Mouse (Mus musculus) adrenal gland, adult 2 months (tissue): ENCODE measurements around the gene Prss57. TPM values are rescaled to one million over a fixed set of nuclear protein-coding genes. Genes with fewer than 3 reads are reported as not detected.

Source experiments
- DNase-seq: peaks from one replicate; pipeline ENCODE4 v3.0.0; 2021
- long read RNA-seq: library from polyadenylated mRNA; stranded (forward); transcript quantifications from one replicate; pipeline ENCODE4 v2.0.0, GENCODE M21; 2021
- polyA plus RNA-seq: library from polyadenylated mRNA; depleted of rRNA; stranded (reverse); fragments of >200 nt; gene quantifications from 2 replicates; pipeline ENCODE4 v1.2.3, GENCODE M21; 2012; rRNA removed
- total RNA-seq, 2 experiments: library from RNA; stranded (reverse); gene quantifications; 2 replicates each; pipeline ENCODE4 v1.2.3; 2021

Prss57 gene
- under 1 TPM in 1 of 2 experiments, not detected in 1; 0.21 TPM for total RNA-seq
- 0.28 TPM in 1 of 2 replicates, not detected in the other for polyA plus RNA-seq
- long read RNA-seq, result 0 reads

DNA sequence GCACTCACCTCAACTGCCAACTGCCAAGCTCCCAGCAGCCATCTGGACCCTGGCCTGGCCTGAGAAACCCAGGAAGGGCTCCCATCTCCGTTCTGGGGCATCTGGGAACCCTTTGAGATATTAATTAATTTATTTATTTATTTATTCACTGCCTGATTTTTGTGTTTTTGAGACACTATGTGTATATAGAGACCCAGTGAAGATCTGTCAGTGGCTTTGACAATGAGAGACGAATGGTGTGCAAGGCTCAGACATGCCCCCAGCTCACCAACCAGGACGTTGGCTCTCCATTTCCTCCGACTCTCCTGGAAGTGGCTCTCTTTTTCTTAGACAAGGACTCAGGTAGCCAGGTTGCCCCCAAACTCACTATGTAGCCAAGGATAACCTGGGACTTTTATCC lies at the start of gene Prss57:
TSS of gene Prss57 (minus strand) at position 101 of the 400 bp plus-strand sequence.
- no peak for DNase-seq

GRCm38 (mm10) chr10:79840091-79840490 lies 49.3 kb upstream of the Prss57 start:
- DNase-seq, result no peak

GRCm38 (mm10) chr10:79838151-79838550 lies 47.4 kb upstream of the Prss57 start:
- no peak for DNase-seq

GRCm38 (mm10) chr10:79836918-79837317 lies 46.2 kb upstream of the Prss57 start:
- no peak for DNase-seq

GRCm38 (mm10) chr10:79834769-79835398 lies 44.1 kb upstream of the Prss57 start:
- peak; percentile 72 for DNase-seq

DNA sequence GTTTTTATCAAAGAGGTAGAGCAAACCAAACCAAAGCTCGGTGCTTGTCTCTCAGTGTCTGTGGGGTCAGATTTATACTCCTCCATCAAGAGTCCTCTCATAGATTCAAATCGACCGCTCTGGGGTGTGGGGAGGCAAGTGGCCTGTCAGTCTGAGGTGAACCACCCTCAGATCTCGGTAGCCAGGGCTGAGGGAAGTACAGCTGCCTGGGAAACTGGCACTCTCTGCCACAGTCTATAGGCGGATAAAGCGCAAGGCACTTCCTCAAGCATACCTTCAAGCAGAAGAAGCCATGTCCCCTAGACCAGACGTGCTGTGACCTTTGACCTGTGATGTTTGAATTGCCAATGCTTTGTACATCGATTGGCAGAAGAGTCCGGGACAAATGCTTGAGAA lies 42.0 kb upstream of the Prss57 start:
- DNase-seq, result no peak

GRCm38 (mm10) chr10:79832026-79832785 lies 41.4 kb upstream of the Prss57 start:
- DNase-seq, result no peak

- no peak for DNase-seq
Measured at GRCm38 (mm10) chr10:79831583-79831982, 40.8 kb upstream of the Prss57 start.

DNA sequence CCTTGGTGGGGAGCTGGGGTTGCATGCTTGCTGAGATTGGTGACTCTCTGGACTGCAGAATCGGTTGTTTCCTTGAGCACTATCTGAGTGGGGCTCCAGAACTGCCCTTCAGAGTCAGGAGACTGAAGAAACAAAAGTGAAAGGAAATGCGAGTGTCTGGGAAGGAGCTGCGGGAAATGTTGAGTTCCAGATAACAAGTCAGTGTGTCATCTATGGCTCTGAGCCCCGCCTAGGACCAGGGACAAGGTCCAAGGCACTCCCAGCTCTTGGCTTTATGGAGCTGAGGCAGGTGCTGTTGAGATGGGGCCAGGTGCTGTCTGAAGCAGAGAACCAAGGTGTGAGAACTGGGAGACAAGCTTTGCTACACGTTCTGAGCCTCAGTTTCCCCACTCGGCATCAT lies 33.7 kb upstream of the Prss57 start:
- DNase-seq, result no peak

GRCm38 (mm10) chr10:79823011-79823410 lies 32.2 kb upstream of the Prss57 start:
- no peak for DNase-seq

GRCm38 (mm10) chr10:79822372-79822771 lies 31.6 kb upstream of the Prss57 start:
- DNase-seq, result no peak

DNA sequence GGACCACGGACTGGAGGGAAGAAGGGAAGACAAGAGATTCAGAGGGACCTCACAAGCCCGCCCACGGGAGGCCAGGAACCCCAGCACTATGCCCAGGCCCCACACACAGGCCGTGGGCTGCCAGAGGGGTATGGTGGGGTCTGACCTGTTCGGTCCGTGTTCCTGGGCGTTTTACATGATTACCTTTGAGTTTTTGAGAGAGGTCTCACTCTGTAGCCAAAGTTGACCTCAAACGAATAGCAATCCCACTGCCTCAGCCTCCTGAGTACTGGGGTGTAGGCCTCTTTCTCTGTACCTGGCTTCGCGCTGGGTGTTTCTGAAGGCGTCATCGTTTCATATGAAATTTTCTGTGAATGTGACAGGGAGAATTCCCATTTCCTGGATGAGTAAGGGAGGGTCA lies 31.0 kb upstream of the Prss57 start:
- DNase-seq, result no peak

- no peak for DNase-seq
Measured at GRCm38 (mm10) chr10:79820782-79821181, 30.0 kb upstream of the Prss57 start, which contains the start of gene Misp. Misp (plus strand) TSS chr10:79820989.

- no peak for DNase-seq
Measured at GRCm38 (mm10) chr10:79820277-79820676, 29.5 kb upstream of the Prss57 start.

DNA sequence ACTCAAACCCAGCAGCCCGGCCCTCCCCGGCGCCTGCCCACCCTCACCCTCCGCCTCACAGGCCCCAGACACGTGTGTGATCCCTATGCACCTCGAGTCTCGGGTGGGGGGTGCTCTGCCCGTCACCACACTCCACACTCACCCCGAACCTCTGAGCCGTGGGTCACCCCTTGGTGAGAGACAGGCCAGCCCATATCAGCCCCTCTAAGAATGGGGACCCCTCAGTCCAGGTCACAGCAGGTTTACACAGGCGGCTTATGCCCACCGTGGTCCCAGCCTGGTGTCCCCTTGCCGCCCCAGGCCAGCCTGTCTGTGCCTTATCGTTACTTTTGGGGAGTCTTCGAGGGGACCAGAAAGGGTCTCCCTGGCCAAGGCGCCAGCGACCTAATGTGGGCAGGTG lies 28.8 kb upstream of the Prss57 start:
- DNase-seq, result no peak

GRCm38 (mm10) chr10:79818225-79818624 lies 27.5 kb upstream of the Prss57 start:
- no peak for DNase-seq

DNA sequence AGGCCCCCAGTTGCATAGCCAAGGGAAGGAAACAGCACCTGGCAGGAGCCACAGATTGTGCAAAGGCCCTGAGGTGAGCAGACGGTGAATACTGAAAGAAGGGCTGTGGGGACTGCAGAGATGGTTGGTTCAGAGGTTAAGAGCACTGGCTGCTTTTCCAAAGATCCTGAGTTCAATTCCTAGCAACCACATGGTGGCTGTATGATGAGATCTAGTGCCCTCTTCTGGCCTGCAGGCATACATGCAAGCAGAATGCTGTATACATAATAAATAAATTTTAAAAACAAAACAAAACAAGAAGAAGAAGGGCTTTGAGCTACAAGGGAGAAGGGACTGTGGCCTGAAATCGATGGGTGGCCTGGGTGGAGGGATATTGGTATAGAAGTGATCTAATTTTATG lies 26.4 kb upstream of the Prss57 start:
- DNase-seq, result no peak

- DNase-seq, result no peak
Measured at GRCm38 (mm10) chr10:79815671-79816494, 25.1 kb upstream of the Prss57 start.

DNA sequence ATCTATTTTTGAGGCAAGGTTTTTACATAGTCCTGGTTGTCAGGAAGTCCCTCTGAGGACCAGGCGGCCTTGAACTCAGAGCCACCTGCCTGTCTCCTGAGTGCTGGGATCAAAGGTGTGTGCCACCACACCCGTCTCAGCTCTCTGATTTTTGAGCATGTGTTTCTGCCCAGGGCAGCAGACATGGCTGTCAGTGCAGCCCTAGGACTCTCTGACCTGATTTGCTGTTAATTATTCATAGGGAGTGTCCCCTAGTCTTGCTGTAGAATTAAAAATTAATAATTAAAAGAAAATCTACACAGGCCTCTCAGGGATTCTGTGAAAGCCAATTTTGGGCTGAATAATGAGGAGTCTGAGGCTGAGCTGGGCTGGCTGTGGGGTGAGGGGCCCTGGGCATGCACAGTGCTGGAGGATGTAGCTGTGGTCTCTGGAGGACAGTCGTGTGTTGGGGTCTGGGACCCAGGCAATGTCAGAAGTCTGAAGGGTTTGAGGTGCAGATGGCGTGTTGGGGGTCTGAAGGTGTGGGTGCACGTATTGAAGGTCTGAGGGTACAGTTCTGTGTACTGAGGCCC lies 23.6 kb upstream of the Prss57 start:
- no peak for DNase-seq

GRCm38 (mm10) chr10:79811736-79812637 lies 21.2 kb upstream of the Prss57 start:
- DNase-seq, result peak; percentile 88

GRCm38 (mm10) chr10:79808728-79809127 lies 18.0 kb upstream of the Prss57 start:
- no peak for DNase-seq
